Mouse (Mus musculus) stomach, embryonic 15.5 days (tissue): ENCODE results near the gene Ank2. TPM values are rescaled to one million over a fixed set of nuclear protein-coding genes. Genes with fewer than 3 reads are reported as not detected.
"Not testable (repeated sequence)": the region's sequence is repeated elsewhere in the genome, so short reads cannot be mapped to it uniquely, and the experiment has no call there.

Source experiments
- ATAC-seq: fragments of 200-750 bp; cut with Nextera tagmentation; 2 replicates; pipeline ENCODE4 v1.8.0; 2017; ENCODE audit warnings: low read depth, moderate number of reproducible peaks, moderate TSS enrichment; ENCODE audit not compliant: insufficient read depth, low FRiP score
- H3K27ac ChIP-seq: fragments of 300-500 bp; sonication (generic); 2 replicates; pipeline ENCODE4 v1.5.1; 2015; ENCODE audit warnings: mild to moderate bottlenecking, inconsistent platforms
- H3K27me3 ChIP-seq: fragments of 300-500 bp; sonication (generic); replicated peaks from 2 replicates; pipeline ENCODE4 v1.6.1; 2015; ENCODE audit warnings: inconsistent platforms
- H3K36me3 ChIP-seq: fragments of 300-500 bp; sonication (generic); 2 replicates; pipeline ENCODE4 v1.6.1; 2015; ENCODE audit warnings: inconsistent platforms
- H3K4me1 ChIP-seq: fragments of 300-500 bp; sonication (generic); 2 replicates; pipeline ENCODE4 v1.6.1; 2015; ENCODE audit warnings: inconsistent platforms
- H3K4me2 ChIP-seq: fragments of 300-500 bp; sonication (generic); 2 replicates; pipeline ENCODE4 v1.6.1; 2015; ENCODE audit warnings: mild to moderate bottlenecking, inconsistent platforms
- H3K4me3 ChIP-seq: fragments of 300-500 bp; sonication (generic); replicated peaks from 2 replicates; pipeline ENCODE4 v1.5.1; 2015; ENCODE audit warnings: inconsistent platforms
- H3K9ac ChIP-seq: fragments of 300-500 bp; sonication (generic); 2 replicates; pipeline ENCODE4 v1.6.1; 2015; ENCODE audit warnings: inconsistent platforms
- H3K9me3 ChIP-seq: fragments of 300-500 bp; sonication (generic); 2 replicates; pipeline ENCODE4 v1.6.1; 2016; ENCODE audit warnings: inconsistent platforms
- WGBS: fragments of 180-500 bp; shearing (Covaris S2); methylation state at CpG from one replicate; pipeline ENCODE4 v1.1.7; 2015; 5-methylcytosine and 5-hydroxymethylcytosine counted together
- polyA plus RNA-seq: library from polyadenylated mRNA; unstranded; fragments of >200 nt; fragmentation: Nextera tagmentation; extraction: Ambion mirVana; gene quantifications from 2 replicates; pipeline ENCODE4 v1.2.1, GENCODE M21; 2015

The Ank2 gene
- polyA plus RNA-seq, 1 experiment from 2014 or later: 32.2 TPM

GRCm38 (mm10) chr3:127331562-127331961 is 167.6 kb downstream of the Ank2 start:
- 86% methylated on average over 6 of the region's 6 CpGs for WGBS
- Histone ChIP-seq H3K9me3 (no peaks in the 10 kb centered on the region), H3K4me3 (no peak overlapping the region), H3K27ac (no peak overlapping the region), H3K4me1 (no peaks in the 10 kb centered on the region), H3K36me3 (no peaks in the 10 kb centered on the region), H3K9ac (no peak overlapping the region), H3K4me2 (no peak overlapping the region), H3K27me3 (no peaks in the 10 kb centered on the region)
- ATAC-seq: no peak

- Histone ChIP-seq H3K9me3 (no peaks in the 10 kb centered on the region), H3K4me3 (no peak overlapping the region), H3K4me1 (no peaks in the 10 kb centered on the region), H3K27ac (no peak overlapping the region), H3K9ac (no peak overlapping the region), H3K27me3 (no peaks in the 10 kb centered on the region), H3K36me3 (no peaks in the 10 kb centered on the region), H3K4me2 (no peak overlapping the region)
- 69% methylated on average over 8 of the region's 8 CpGs for WGBS
- no peak for ATAC-seq
These were observed 172.8 kb downstream of the Ank2 start for GRCm38 (mm10) chr3:127326355-127326754.

- Histone ChIP-seq H3K27me3 (no peaks in the 10 kb centered on the region), H3K4me2 (no peak overlapping the region), H3K4me1 (no peaks in the 10 kb centered on the region), H3K9me3 (no peaks in the 10 kb centered on the region), H3K9ac (no peak overlapping the region), H3K27ac (no peak overlapping the region), H3K36me3 (no peaks in the 10 kb centered on the region), H3K4me3 (no peak overlapping the region)
- no peak for ATAC-seq
These were observed 176.3 kb downstream of the Ank2 start for GRCm38 (mm10) chr3:127322870-127323269.

- Histone ChIP-seq H3K9ac (no peak overlapping the region), H3K36me3 (no peaks in the 10 kb centered on the region), H3K27ac (no peak overlapping the region), H3K4me3 (no peak overlapping the region), H3K4me2 (no peak overlapping the region), H3K4me1 (no peaks in the 10 kb centered on the region), H3K27me3 (no peaks in the 10 kb centered on the region), H3K9me3 (no peaks in the 10 kb centered on the region)
- WGBS: 47% methylated on average over 5 of the region's 5 CpGs
- ATAC-seq: no peak
These were observed 177.5 kb downstream of the Ank2 start for GRCm38 (mm10) chr3:127321645-127322044.

DNA sequence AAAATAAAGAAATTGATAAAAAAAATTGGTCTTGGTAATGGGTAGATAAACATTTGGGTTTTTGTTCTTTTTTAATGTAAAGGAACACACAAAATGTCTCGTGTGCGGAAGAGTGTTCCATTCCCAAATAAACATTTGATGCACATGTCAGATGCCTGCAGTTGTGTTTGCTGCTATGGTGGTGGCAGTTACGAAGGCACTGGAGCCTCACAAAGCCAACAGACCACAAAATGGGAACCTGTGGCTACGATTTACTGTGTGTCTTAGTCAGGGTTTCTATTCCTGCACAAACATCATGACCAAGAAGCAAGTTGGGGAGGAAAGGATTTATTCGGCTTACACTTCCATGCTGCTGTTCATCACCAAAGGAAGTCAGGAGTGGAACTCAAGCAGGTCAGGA is 178.1 kb downstream of the Ank2 start:
- H3K4me3 ChIP-seq, H3K9me3 ChIP-seq, H3K36me3 ChIP-seq, H3K9ac ChIP-seq, ATAC-seq, H3K4me2 ChIP-seq, H3K4me1 ChIP-seq, H3K27ac ChIP-seq, H3K27me3 ChIP-seq: not testable (repeated sequence)
- 76% methylated on average over 5 of the region's 5 CpGs for WGBS

GRCm38 (mm10) chr3:127320311-127320710 is 178.8 kb downstream of the Ank2 start:
- Histone ChIP-seq H3K27ac (no peak overlapping the region), H3K9ac (no peak overlapping the region), H3K27me3 (no peaks in the 10 kb centered on the region), H3K9me3 (no peaks in the 10 kb centered on the region), H3K4me3 (no peak overlapping the region), H3K36me3 (no peaks in the 10 kb centered on the region), H3K4me2 (no peak overlapping the region), H3K4me1 (no peaks in the 10 kb centered on the region)
- no peak for ATAC-seq
- WGBS: 84% methylated on average over 8 of the region's 8 CpGs

DNA sequence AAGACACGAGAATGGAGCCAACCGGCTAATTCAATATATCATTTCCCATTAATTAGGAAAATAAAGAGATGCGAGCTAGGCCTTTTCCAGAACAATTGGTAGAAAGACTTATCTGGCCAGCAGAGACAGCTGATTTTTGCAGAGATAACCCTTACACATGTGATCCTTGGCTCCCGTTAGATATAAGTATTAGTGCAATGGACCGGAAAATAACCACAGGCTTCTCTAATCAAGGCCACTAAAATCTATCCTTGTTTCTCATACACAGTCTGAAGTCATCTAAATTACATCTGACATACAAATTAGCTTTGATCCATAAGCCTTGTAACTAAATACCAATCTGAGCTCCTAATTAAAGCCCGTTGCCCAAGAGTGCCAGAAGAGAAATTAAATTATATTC is 181.5 kb downstream of the Ank2 start:
- Histone ChIP-seq H3K27me3 (no peaks in the 10 kb centered on the region), H3K4me1 (no peaks in the 10 kb centered on the region), H3K9me3 (no peaks in the 10 kb centered on the region), H3K4me2 (no peak overlapping the region), H3K4me3 (no peak overlapping the region), H3K9ac (no peak overlapping the region), H3K36me3 (no peaks in the 10 kb centered on the region), H3K27ac (no peak overlapping the region)
- 89% methylated on average over 6 of the region's 6 CpGs for WGBS
- no peak for ATAC-seq

- H3K4me3 ChIP-seq: no peak overlapping the region
- H3K4me2 ChIP-seq: no peak overlapping the region
- no peaks in the 10 kb centered on the region for H3K4me1 ChIP-seq
- H3K27me3 ChIP-seq: no peaks in the 10 kb centered on the region
- no peaks in the 10 kb centered on the region for H3K36me3 ChIP-seq
- no peak for ATAC-seq
- H3K9ac ChIP-seq: no peak overlapping the region
- no peak overlapping the region for H3K27ac ChIP-seq
- 92% methylated on average over 2 of the region's 2 CpGs for WGBS
- H3K9me3 ChIP-seq: no peaks in the 10 kb centered on the region
These were observed 182.4 kb downstream of the Ank2 start for GRCm38 (mm10) chr3:127316717-127317116.

- no peaks in the 10 kb centered on the region for H3K36me3 ChIP-seq
- 73% methylated on average over 6 of the region's 6 CpGs for WGBS
- H3K9me3 ChIP-seq: no peaks in the 10 kb centered on the region
- H3K4me1 ChIP-seq: no peaks in the 10 kb centered on the region
- H3K4me2 ChIP-seq: no peak overlapping the region
- no peaks in the 10 kb centered on the region for H3K27me3 ChIP-seq
- ATAC-seq: no peak
- no peak overlapping the region for H3K9ac ChIP-seq
- no peak overlapping the region for H3K27ac ChIP-seq
- H3K4me3 ChIP-seq: no peak overlapping the region
These were observed 187.6 kb downstream of the Ank2 start for GRCm38 (mm10) chr3:127311521-127311920.

GRCm38 (mm10) chr3:127310079-127310478 is 189.1 kb downstream of the Ank2 start:
- Histone ChIP-seq H3K9me3 (no peaks in the 10 kb centered on the region), H3K27ac (no peak overlapping the region), H3K4me1 (no peaks in the 10 kb centered on the region), H3K4me2 (no peak overlapping the region), H3K4me3 (no peak overlapping the region), H3K9ac (no peak overlapping the region), H3K36me3 (no peaks in the 10 kb centered on the region), H3K27me3 (no peaks in the 10 kb centered on the region)
- 77% methylated on average over 3 of the region's 3 CpGs for WGBS
- no peak for ATAC-seq

- H3K9me3 ChIP-seq: no peaks in the 10 kb centered on the region
- no peak overlapping the region for H3K4me2 ChIP-seq
- H3K4me1 ChIP-seq: no peaks in the 10 kb centered on the region
- no peaks in the 10 kb centered on the region for H3K27me3 ChIP-seq
- ATAC-seq: no peak
- H3K9ac ChIP-seq: no peak overlapping the region
- WGBS: 51% methylated on average over 6 of the region's 6 CpGs
- H3K36me3 ChIP-seq: no peaks in the 10 kb centered on the region
- H3K27ac ChIP-seq: no peak overlapping the region
- no peak overlapping the region for H3K4me3 ChIP-seq
These were observed 195.1 kb downstream of the Ank2 start for GRCm38 (mm10) chr3:127303957-127304553.

- Histone ChIP-seq H3K4me1 (no peaks in the 10 kb centered on the region), H3K4me2 (no peak overlapping the region), H3K27ac (no peak overlapping the region), H3K4me3 (no peak overlapping the region), H3K27me3 (no peaks in the 10 kb centered on the region), H3K9ac (no peak overlapping the region), H3K36me3 (no peaks in the 10 kb centered on the region), H3K9me3 (no peaks in the 10 kb centered on the region)
- 86% methylated on average over 4 of the region's 4 CpGs for WGBS
- no peak for ATAC-seq
These were observed 196.1 kb downstream of the Ank2 start for GRCm38 (mm10) chr3:127303041-127303440.

DNA sequence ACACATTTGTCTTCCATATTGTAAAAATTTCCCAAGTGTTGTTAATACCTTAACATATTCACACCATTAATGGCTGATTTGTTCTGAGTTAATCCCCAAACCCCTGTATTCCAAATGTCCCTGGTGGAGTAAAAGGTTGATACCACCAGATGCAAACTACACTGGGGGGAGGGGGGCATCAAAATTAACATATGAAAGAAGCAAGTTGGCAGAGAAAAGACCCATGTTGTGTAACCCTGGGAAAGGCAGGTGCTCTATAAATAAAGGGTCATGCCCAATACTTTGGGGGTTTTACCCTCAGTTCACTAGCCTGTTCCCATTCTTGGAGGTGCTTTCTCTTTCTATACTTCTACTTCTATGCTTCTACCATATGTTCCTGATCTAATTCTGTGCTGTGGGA is 198.4 kb downstream of the Ank2 start:
- no peak overlapping the region for H3K4me3 ChIP-seq
- H3K9me3 ChIP-seq: no peaks in the 10 kb centered on the region
- H3K4me2 ChIP-seq: no peak overlapping the region
- no peaks in the 10 kb centered on the region for H3K4me1 ChIP-seq
- no peak overlapping the region for H3K27ac ChIP-seq
- H3K36me3 ChIP-seq: no peaks in the 10 kb centered on the region
- no peaks in the 10 kb centered on the region for H3K27me3 ChIP-seq
- ATAC-seq: no peak
- H3K9ac ChIP-seq: no peak overlapping the region
